Mouse (Mus musculus) heart, postnatal 10 days (tissue): ENCODE results near the gene Fggy. TPM values are rescaled to one million over a fixed set of nuclear protein-coding genes. Genes with fewer than 3 reads are reported as not detected.

Source experiments
- DNase-seq, 2 experiments: peaks; one replicate each; pipeline ENCODE4 v3.0.0; 2021
- intact Hi-C: fragments of 180-260 bp; cut with DNase I; formaldehyde crosslinking; loops from one replicate; pipeline ENCODE4 v1.15.1; 2025
- total RNA-seq, 2 experiments: library from RNA; stranded (reverse); gene quantifications; 2 replicates each; pipeline ENCODE4 v1.2.3; 2021

Gene Fggy
- 1 to 10 TPM; 5.7 to 7.5 TPM for total RNA-seq

GRCm38 (mm10) chr4:95557333-95557956 is at the start of gene Fggy:
Gene Fggy (plus strand): TSS chr4:95557507.
- intact Hi-C loops = loop anchor here (2.0 to 5.0 kb wide), 3 partner anchors 80 to 507 kb away; no protein-coding TSS in a partner anchor
- peak; percentile 99 for DNase-seq

GRCm38 (mm10) chr4:95507946-95508311 is 49.4 kb upstream of the Fggy start:
- DNase-seq = no peak
- intact Hi-C loops = no loop called here

- intact Hi-C loops = no loop called here
These were observed 38.9 kb upstream of the Fggy start for GRCm38 (mm10) chr4:95518382-95518781.

GRCm38 (mm10) chr4:95519975-95520642 is 37.2 kb upstream of the Fggy start:
- intact Hi-C loops = no loop called here

More at GRCm38 (mm10) chr4:95518382-95518781, 38.9 kb upstream of the Fggy start:
- DNase-seq = no peak

GRCm38 (mm10) chr4:95520643-95521032 is 36.7 kb upstream of the Fggy start:
- intact Hi-C loops = no loop called here
- DNase-seq = no peak

More at GRCm38 (mm10) chr4:95519975-95520642, 37.2 kb upstream of the Fggy start:
- DNase-seq = no peak

- DNase-seq = peak; percentile 49 to 52
- intact Hi-C loops = no loop called here
These were observed 30.7 kb upstream of the Fggy start for GRCm38 (mm10) chr4:95526588-95526987.

GRCm38 (mm10) chr4:95530757-95531156 is 26.6 kb upstream of the Fggy start:
- no peak for DNase-seq
- intact Hi-C loops = no loop called here

GRCm38 (mm10) chr4:95533946-95534345 is 23.4 kb upstream of the Fggy start:
- no peak for DNase-seq
- intact Hi-C loops = no loop called here

GRCm38 (mm10) chr4:95541382-95542038 is 15.8 kb upstream of the Fggy start:
- intact Hi-C loops = no loop called here

GRCm38 (mm10) chr4:95542039-95542790 is 15.1 kb upstream of the Fggy start:
- intact Hi-C loops = no loop called here
- no peak for DNase-seq

More at GRCm38 (mm10) chr4:95541382-95542038, 15.8 kb upstream of the Fggy start:
- DNase-seq = no peak

- DNase-seq = no peak
- intact Hi-C loops = no loop called here
These were observed 13.8 kb upstream of the Fggy start for GRCm38 (mm10) chr4:95543529-95543928.

GRCm38 (mm10) chr4:95556663-95557332 is 509 bp upstream of the Fggy start:
- intact Hi-C loops = loop anchor here (2.0 to 5.0 kb wide), 3 partner anchors 81 to 506 kb away; no protein-coding TSS in a partner anchor
- no peak for DNase-seq

- intact Hi-C loops = loop anchor here (5.0 kb wide), 2 partner anchors 79 to 396 kb away; no protein-coding TSS in a partner anchor
- DNase-seq = peak; percentile 63 to 70
These were observed 1.1 kb downstream of the Fggy start for GRCm38 (mm10) chr4:95558271-95558888.

- intact Hi-C loops = no loop called here
- DNase-seq = no peak
These were observed 14.3 kb downstream of the Fggy start for GRCm38 (mm10) chr4:95571621-95572020.

- intact Hi-C loops = no loop called here
- no peak for DNase-seq
These were observed 16.4 kb downstream of the Fggy start for GRCm38 (mm10) chr4:95573704-95574103.

GRCm38 (mm10) chr4:95575411-95575911 is 18.2 kb downstream of the Fggy start:
- DNase-seq = no peak
- intact Hi-C loops = no loop called here

- intact Hi-C loops = no loop called here
- DNase-seq = no peak
These were observed 21.9 kb downstream of the Fggy start for GRCm38 (mm10) chr4:95579183-95579582.

- intact Hi-C loops = no loop called here
- DNase-seq = no peak
These were observed 26.9 kb downstream of the Fggy start for GRCm38 (mm10) chr4:95584107-95584762.
